Mouse (Mus musculus): ENCODE data around the gene Cpm. TPM values are rescaled to one million over a fixed set of nuclear protein-coding genes. Genes with fewer than 3 reads are reported as not detected.

Cpm gene
- total and polyA plus RNA-seq, 3 experiments: 2.8 to 4.0 (median 3.5) TPM

- TF ChIP-seq EP300 (IDR thresholded peaks at IDR 0.05; ENCODE audit: insufficient read depth, low read depth, low read length) (no peak), POLR2A (IDR thresholded peaks at IDR 0.05; ENCODE audit: insufficient read depth, low read depth, low read length) (no peak), CTCF (IDR thresholded peaks at IDR 0.05) (no peak)
- H3K36me3 ChIP-seq (ENCODE audit: control insufficient read depth, insufficient read depth, low read length): no peaks in the 10 kb centered on the region; the same call in 1 of the 2 replicates
- H3K4me1 ChIP-seq (ENCODE audit: control insufficient read depth, insufficient read depth, low read length): peaks cover 4% of the 10 kb centered on the region
- no peak overlapping the region for H3K9ac ChIP-seq (ENCODE audit: low read depth, low read length)
- H3K27me3 ChIP-seq (ENCODE audit: control insufficient read depth, insufficient read depth, low read length): no peaks in the 10 kb centered on the region
- no peak overlapping the region for H3K4me3 ChIP-seq
- no peak for DNase-seq
- intact Hi-C loops (cut with DNase I): no loop called here
- no peak overlapping the region for H3K27ac ChIP-seq
- no peaks in the 10 kb centered on the region for H3K79me2 ChIP-seq (replicated peaks; ENCODE audit: control insufficient read depth, insufficient read depth, low read length)
- 81% methylated on average over 7 of the region's 7 CpGs for whole genome bisulfite sequencing
These were observed 27.8 kb downstream of the Cpm start for GRCm38 (mm10) chr10:117656985-117657658.

- Histone ChIP-seq H3K36me3 (ENCODE audit: control insufficient read depth, insufficient read depth, low read length) (no peaks in the 10 kb centered on the region; the same call in 1 of the 2 replicates), H3K27ac (no peak overlapping the region), H3K9ac (ENCODE audit: low read depth, low read length) (no peak overlapping the region), H3K4me3 (no peak overlapping the region), H3K79me2 (replicated peaks; ENCODE audit: control insufficient read depth, insufficient read depth, low read length) (no peaks in the 10 kb centered on the region), H3K27me3 (ENCODE audit: control insufficient read depth, insufficient read depth, low read length) (no peaks in the 10 kb centered on the region), H3K4me1 (ENCODE audit: control insufficient read depth, insufficient read depth, low read length) (peaks cover 4% of the 10 kb centered on the region)
- TF ChIP-seq CTCF (IDR thresholded peaks at IDR 0.05): no peak
- no peak for TF ChIP-seq EP300 (IDR thresholded peaks at IDR 0.05; ENCODE audit: insufficient read depth, low read depth, low read length)
- TF ChIP-seq POLR2A (IDR thresholded peaks at IDR 0.05; ENCODE audit: insufficient read depth, low read depth, low read length): no peak
- 82% methylated on average over 3 of the region's 3 CpGs for WGBS
- intact Hi-C loops (cut with DNase I): no loop called here
- no peak for DNase-seq
These were observed 28.5 kb downstream of the Cpm start for GRCm38 (mm10) chr10:117657659-117658306.

- H3K27me3 ChIP-seq (ENCODE audit: control insufficient read depth, insufficient read depth, low read length): no peaks in the 10 kb centered on the region
- H3K9ac ChIP-seq (ENCODE audit: low read depth, low read length): no peak overlapping the region
- no peaks in the 10 kb centered on the region; the same call in 1 of the 2 replicates for H3K36me3 ChIP-seq (ENCODE audit: control insufficient read depth, insufficient read depth, low read length)
- 93% methylated on average over 14 of the region's 14 CpGs for WGBS
- H3K4me1 ChIP-seq (ENCODE audit: control insufficient read depth, insufficient read depth, low read length): peaks cover 2% of the 10 kb centered on the region
- no peak overlapping the region for H3K27ac ChIP-seq
- intact Hi-C loops (cut with DNase I): no loop called here
- no peak for DNase-seq
- H3K4me3 ChIP-seq: no peak overlapping the region
- no peak for TF ChIP-seq CTCF (IDR thresholded peaks at IDR 0.05)
- TF ChIP-seq POLR2A (IDR thresholded peaks at IDR 0.05; ENCODE audit: insufficient read depth, low read depth, low read length): no peak
- no peak for TF ChIP-seq EP300 (IDR thresholded peaks at IDR 0.05; ENCODE audit: insufficient read depth, low read depth, low read length)
- H3K79me2 ChIP-seq (replicated peaks; ENCODE audit: control insufficient read depth, insufficient read depth, low read length): no peaks in the 10 kb centered on the region
These were observed 29.5 kb downstream of the Cpm start for GRCm38 (mm10) chr10:117658522-117659429.

GRCm38 (mm10) chr10:117659430-117659813, 30.1 kb downstream of the Cpm start:
- no peak for TF ChIP-seq POLR2A (IDR thresholded peaks at IDR 0.05; ENCODE audit: insufficient read depth, low read depth, low read length)
- TF ChIP-seq EP300 (IDR thresholded peaks at IDR 0.05; ENCODE audit: insufficient read depth, low read depth, low read length): no peak
- no peak for TF ChIP-seq CTCF (IDR thresholded peaks at IDR 0.05)
- H3K79me2 ChIP-seq (replicated peaks; ENCODE audit: control insufficient read depth, insufficient read depth, low read length): no peaks in the 10 kb centered on the region
- peak overlapping the region; percentile 55 for H3K27ac ChIP-seq
- intact Hi-C loops (cut with DNase I): no loop called here
- no peaks in the 10 kb centered on the region for H3K36me3 ChIP-seq (ENCODE audit: control insufficient read depth, insufficient read depth, low read length)
- no peak overlapping the region for H3K9ac ChIP-seq (ENCODE audit: low read depth, low read length)
- peaks cover 2% of the 10 kb centered on the region for H3K4me1 ChIP-seq (ENCODE audit: control insufficient read depth, insufficient read depth, low read length)
- no peak for DNase-seq
- H3K4me3 ChIP-seq: no peak overlapping the region
- 68% methylated on average over 11 of the region's 11 CpGs for WGBS
- H3K27me3 ChIP-seq (ENCODE audit: control insufficient read depth, insufficient read depth, low read length): no peaks in the 10 kb centered on the region

GRCm38 (mm10) chr10:117659819-117660218, 30.5 kb downstream of the Cpm start:
- DNase-seq: peak in 1 of 2 experiments; percentile 44
- Histone ChIP-seq H3K27ac (peak overlapping the region; percentile 55), H3K36me3 (ENCODE audit: control insufficient read depth, insufficient read depth, low read length) (no peaks in the 10 kb centered on the region)

More at GRCm38 (mm10) chr10:117659819-117660218, 30.5 kb downstream of the Cpm start:
- intact Hi-C loops (cut with DNase I): no loop called here
- Histone ChIP-seq H3K79me2 (replicated peaks; ENCODE audit: control insufficient read depth, insufficient read depth, low read length) (no peaks in the 10 kb centered on the region), H3K4me1 (ENCODE audit: control insufficient read depth, insufficient read depth, low read length) (peaks cover 2% of the 10 kb centered on the region), H3K4me3 (no peak overlapping the region), H3K9ac (ENCODE audit: low read depth, low read length) (no peak overlapping the region), H3K27me3 (ENCODE audit: control insufficient read depth, insufficient read depth, low read length) (no peaks in the 10 kb centered on the region)
- 35% methylated on average over 11 of the region's 11 CpGs for WGBS
- TF ChIP-seq CTCF (IDR thresholded peaks at IDR 0.05): no peak
- no peak for TF ChIP-seq POLR2A (IDR thresholded peaks at IDR 0.05; ENCODE audit: insufficient read depth, low read depth, low read length)
- TF ChIP-seq EP300 (IDR thresholded peaks at IDR 0.05; ENCODE audit: insufficient read depth, low read depth, low read length): no peak

Data from heart, adult 2 months (tissue).